Mouse (Mus musculus): ENCODE measurements at regions not wholly inside any gene's neighbourhood (a gene's known extent, or its start where the extent isn't known, plus 50 kb on each side); places are given as distances from the start of the nearest gene placed in this dataset.

GRCm38 (mm10) chr12:78119855-78120254, 74.2 kb upstream of the Gm6657 start:
- Histone ChIP-seq H3K4me2 (ENCODE audit: low read depth) (no peak overlapping the region), H3K36me3 (ENCODE audit: control insufficient read depth, insufficient read depth, low read length) (no peaks in the 10 kb centered on the region), H3K27me3 (ENCODE audit: control insufficient read depth, insufficient read depth, low read length) (no peaks in the 10 kb centered on the region), H3K4me1 (ENCODE audit: control insufficient read depth, insufficient read depth, low read length) (no peaks in the 10 kb centered on the region), H3K27ac (ENCODE audit: low read depth, low read length) (no peak overlapping the region), H3K9ac (ENCODE audit: low read length) (no peak overlapping the region), H3K9me3 (ENCODE audit: control insufficient read depth, low read length) (no peaks in the 10 kb centered on the region), H3K4me3 (ENCODE audit: low read depth, low read length) (no peak overlapping the region)
- ATAC-seq (ENCODE audit: insufficient read depth, low FRiP score, low TSS enrichment) = no peak
- DNase-seq (ENCODE audit: low spot score) = no peak
- WGBS = 77% methylated on average over 5 of the region's 5 CpGs

GRCm38 (mm10) chr12:78129130-78129845, 64.8 kb upstream of the Gm6657 start:
- no peak for ATAC-seq (ENCODE audit: insufficient read depth, low FRiP score, low TSS enrichment)
- Histone ChIP-seq H3K4me3 (ENCODE audit: low read depth, low read length) (no peak overlapping the region), H3K36me3 (ENCODE audit: control insufficient read depth, insufficient read depth, low read length) (no peaks in the 10 kb centered on the region), H3K4me1 (ENCODE audit: control insufficient read depth, insufficient read depth, low read length) (no peaks in the 10 kb centered on the region), H3K9ac (ENCODE audit: low read length) (no peak overlapping the region), H3K9me3 (ENCODE audit: control insufficient read depth, low read length) (no peaks in the 10 kb centered on the region), H3K27me3 (ENCODE audit: control insufficient read depth, insufficient read depth, low read length) (no peaks in the 10 kb centered on the region), H3K27ac (ENCODE audit: low read depth, low read length) (no peak overlapping the region), H3K4me2 (ENCODE audit: low read depth) (no peak overlapping the region)
- WGBS = 85% methylated on average over 5 of the region's 5 CpGs
- no peak for DNase-seq (ENCODE audit: low spot score)

- Histone ChIP-seq H3K4me3 (ENCODE audit: low read depth, low read length) (no peak overlapping the region), H3K4me2 (ENCODE audit: low read depth) (no peak overlapping the region), H3K9me3 (ENCODE audit: control insufficient read depth, low read length) (no peaks in the 10 kb centered on the region), H3K9ac (ENCODE audit: low read length) (no peak overlapping the region), H3K36me3 (ENCODE audit: control insufficient read depth, insufficient read depth, low read length) (no peaks in the 10 kb centered on the region), H3K27ac (ENCODE audit: low read depth, low read length) (no peak overlapping the region), H3K4me1 (ENCODE audit: control insufficient read depth, insufficient read depth, low read length) (no peaks in the 10 kb centered on the region), H3K27me3 (ENCODE audit: control insufficient read depth, insufficient read depth, low read length) (no peaks in the 10 kb centered on the region)
- WGBS = 74% methylated on average over 8 of the region's 8 CpGs
- DNase-seq (ENCODE audit: low spot score) = no peak
- ATAC-seq (ENCODE audit: insufficient read depth, low FRiP score, low TSS enrichment) = no peak
These were observed 61.8 kb upstream of the Gm6657 start for GRCm38 (mm10) chr12:78132016-78132797.

- Histone ChIP-seq H3K27ac (ENCODE audit: low read depth, low read length) (no peak overlapping the region), H3K4me3 (ENCODE audit: low read depth, low read length) (no peak overlapping the region), H3K9me3 (ENCODE audit: control insufficient read depth, low read length) (no peaks in the 10 kb centered on the region), H3K9ac (ENCODE audit: low read length) (no peak overlapping the region), H3K36me3 (ENCODE audit: control insufficient read depth, insufficient read depth, low read length) (no peaks in the 10 kb centered on the region), H3K27me3 (ENCODE audit: control insufficient read depth, insufficient read depth, low read length) (no peaks in the 10 kb centered on the region), H3K4me1 (ENCODE audit: control insufficient read depth, insufficient read depth, low read length) (no peaks in the 10 kb centered on the region), H3K4me2 (ENCODE audit: low read depth) (no peak overlapping the region)
- ATAC-seq (ENCODE audit: insufficient read depth, low FRiP score, low TSS enrichment) (no peak), DNase-seq (ENCODE audit: low spot score) (no peak)
- WGBS = 77% methylated on average over 9 of the region's 9 CpGs
These were observed 60.7 kb upstream of the Gm6657 start for GRCm38 (mm10) chr12:78133341-78133740.

- 68% methylated on average over 4 of the region's 4 CpGs for WGBS
- no peak for ATAC-seq (ENCODE audit: insufficient read depth, low FRiP score, low TSS enrichment)
- Histone ChIP-seq H3K27me3 (ENCODE audit: control insufficient read depth, insufficient read depth, low read length) (no peaks in the 10 kb centered on the region), H3K4me2 (ENCODE audit: low read depth) (no peak overlapping the region), H3K9me3 (ENCODE audit: control insufficient read depth, low read length) (no peaks in the 10 kb centered on the region), H3K27ac (ENCODE audit: low read depth, low read length) (no peak overlapping the region), H3K36me3 (ENCODE audit: control insufficient read depth, insufficient read depth, low read length) (no peaks in the 10 kb centered on the region), H3K9ac (ENCODE audit: low read length) (no peak overlapping the region), H3K4me1 (ENCODE audit: control insufficient read depth, insufficient read depth, low read length) (no peaks in the 10 kb centered on the region), H3K4me3 (ENCODE audit: low read depth, low read length) (no peak overlapping the region)
- DNase-seq (ENCODE audit: low spot score) = no peak
These were observed 60.1 kb upstream of the Gm6657 start for GRCm38 (mm10) chr12:78133984-78134383.

- WGBS = 86% methylated on average over 3 of the region's 3 CpGs
- ATAC-seq (ENCODE audit: insufficient read depth, low FRiP score, low TSS enrichment) = no peak
- no peaks in the 10 kb centered on the region for H3K27me3 ChIP-seq (ENCODE audit: control insufficient read depth, insufficient read depth, low read length)
- H3K9ac ChIP-seq (ENCODE audit: low read length) = no peak overlapping the region
- H3K27ac ChIP-seq (ENCODE audit: low read depth, low read length) = no peak overlapping the region
- H3K9me3 ChIP-seq (ENCODE audit: control insufficient read depth, low read length) = no peaks in the 10 kb centered on the region
- DNase-seq (ENCODE audit: low spot score) = no peak
- H3K4me1 ChIP-seq (ENCODE audit: control insufficient read depth, insufficient read depth, low read length) = no peaks in the 10 kb centered on the region
- H3K4me3 ChIP-seq (ENCODE audit: low read depth, low read length) = no peak overlapping the region
- no peaks in the 10 kb centered on the region for H3K36me3 ChIP-seq (ENCODE audit: control insufficient read depth, insufficient read depth, low read length)
- H3K4me2 ChIP-seq (ENCODE audit: low read depth) = no peak overlapping the region
These were observed 56.8 kb upstream of the Gm6657 start for GRCm38 (mm10) chr12:78137196-78137595.

GRCm38 (mm10) chr12:78138467-78138866, 55.6 kb upstream of the Gm6657 start:
- 90% methylated on average over 1 of the region's 1 CpGs for WGBS
- Histone ChIP-seq H3K27ac (ENCODE audit: low read depth, low read length) (no peak overlapping the region), H3K9ac (ENCODE audit: low read length) (no peak overlapping the region), H3K36me3 (ENCODE audit: control insufficient read depth, insufficient read depth, low read length) (no peaks in the 10 kb centered on the region), H3K4me1 (ENCODE audit: control insufficient read depth, insufficient read depth, low read length) (no peaks in the 10 kb centered on the region), H3K4me3 (ENCODE audit: low read depth, low read length) (no peak overlapping the region), H3K9me3 (ENCODE audit: control insufficient read depth, low read length) (no peaks in the 10 kb centered on the region), H3K4me2 (ENCODE audit: low read depth) (no peak overlapping the region), H3K27me3 (ENCODE audit: control insufficient read depth, insufficient read depth, low read length) (no peaks in the 10 kb centered on the region)
- ATAC-seq (ENCODE audit: insufficient read depth, low FRiP score, low TSS enrichment) (no peak), DNase-seq (ENCODE audit: low spot score) (no peak)

All from neural tube, embryonic 11.5 days (tissue).